Mouse (Mus musculus) ES-E14 (cell line): ENCODE data around the gene Npepps. TPM values are rescaled to one million over a fixed set of nuclear protein-coding genes. Genes with fewer than 3 reads are reported as not detected.
A peak's percentile ranks its signal among the peaks of the same experiment; 100 is the strongest.

Experiments
- DNase-seq: peaks from one replicate; pipeline ENCODE4 v3.0.0-alpha.2; 2013; ENCODE audit warnings: low read depth, low spot score
- H3K27ac ChIP-seq: 2 replicates; pipeline ENCODE4 v1.5.1; 2012; ENCODE audit warnings: low read depth, mild to moderate bottlenecking, low read length, moderate library complexity, mixed read lengths; ENCODE audit not compliant: poor library complexity, insufficient read depth, severe bottlenecking
- H3K36me3 ChIP-seq: 2 replicates; pipeline ENCODE4 v1.6.1; 2012; ENCODE audit warnings: mild to moderate bottlenecking, low read length, moderate library complexity, mixed read lengths; ENCODE audit not compliant: control insufficient read depth, poor library complexity, insufficient read depth, severe bottlenecking
- H3K4me1 ChIP-seq, 2 experiments: fragments of 150-350 bp in 1 of 2; sonication (generic) in 1 of 2; 2 replicates each; pipeline ENCODE4 v1.6.1; 2012; ENCODE audit warnings: low read length in 2 of 2, mild to moderate bottlenecking in 1 of 2, mixed read lengths in 1 of 2; ENCODE audit not compliant: control insufficient read depth in 2 of 2, insufficient read depth in 2 of 2, poor library complexity in 1 of 2
- H3K4me3 ChIP-seq, 2 experiments: fragments of 150-350 bp in 1 of 2; sonication (generic) in 1 of 2; 2 replicates each; pipeline ENCODE4 v1.5.1; 2012; ENCODE audit warnings: low read length in 2 of 2, low read depth in 1 of 2, mild to moderate bottlenecking in 1 of 2, mixed read lengths in 1 of 2; ENCODE audit not compliant: insufficient read depth in 1 of 2, poor library complexity in 1 of 2, severe bottlenecking in 1 of 2
- H3K9ac ChIP-seq: 2 replicates; pipeline ENCODE4 v1.6.1; 2012; ENCODE audit warnings: low read depth, mild to moderate bottlenecking, low read length, mixed read lengths; ENCODE audit not compliant: poor library complexity, insufficient read depth, severe bottlenecking
- H3K9me3 ChIP-seq: fragments of 150-350 bp; sonication (generic); 2 replicates; pipeline ENCODE4 v1.6.1; 2012; ENCODE audit warnings: low read depth, mild to moderate bottlenecking, low read length; ENCODE audit not compliant: control insufficient read depth, insufficient read depth
- CHD2 ChIP-seq: IDR thresholded peaks from 2 replicates; pipeline ENCODE4 v1.6.1; 2014; ENCODE audit warnings: mild to moderate bottlenecking, low read depth, low read length, inconsistent platforms
- HCFC1 ChIP-seq: IDR thresholded peaks from 2 replicates; pipeline ENCODE4 v1.6.1; 2012; ENCODE audit warnings: low read length, inconsistent platforms, borderline replicate concordance; ENCODE audit not compliant: insufficient read depth
- MAFK ChIP-seq: IDR thresholded peaks from 2 replicates; pipeline ENCODE4 v1.6.1; 2014; ENCODE audit warnings: mild to moderate bottlenecking, low read depth, low read length, inconsistent platforms; ENCODE audit not compliant: insufficient read depth
- ZC3H11A ChIP-seq: IDR thresholded peaks from 2 replicates; pipeline ENCODE4 v1.6.1; 2012; ENCODE audit warnings: low read depth, mild to moderate bottlenecking, inconsistent platforms, low read length, borderline replicate concordance
- ZNF384 ChIP-seq: IDR thresholded peaks from 2 replicates; pipeline ENCODE4 v1.6.1; 2012; ENCODE audit warnings: low read depth, low read length, inconsistent platforms
- in situ Hi-C, 2 experiments: fragments of 600-800 bp; cut with MboI; formaldehyde crosslinking; loops; one replicate each; pipeline ENCODE4 v1.15.1; 2025; ENCODE audit warnings: low sequenced_read_pairs in 2 of 2, inconsistent platforms in 1 of 2; ENCODE audit not compliant: unreplicated experiment in 2 of 2
- total RNA-seq: library from RNA; depleted of rRNA; stranded (reverse); fragments of 300-350 nt; gene quantifications from 2 replicates; pipeline ENCODE4 v1.2.3, GENCODE M21; 2012

Npepps gene
- total RNA-seq, 1 experiment: 86.1 TPM

GRCm38 (mm10) chr11:97199519-97199918, 80.9 kb downstream of the Npepps start:
- peaks cover 0 to 3% of the 10 kb centered on the region in 2 experiments; a peak in 1 of 4 replicates for H3K4me1 ChIP-seq

GRCm38 (mm10) chr11:97198601-97199000, 81.8 kb downstream of the Npepps start:
- DNase-seq: no peak
- Histone ChIP-seq H3K9me3 (no peaks in the 10 kb centered on the region), H3K9ac (no peak overlapping the region), H3K4me3 (no peak overlapping the region), H3K36me3 (no peaks in the 10 kb centered on the region), H3K27ac (no peak overlapping the region), H3K4me1 (peaks cover 0 to 3% of the 10 kb centered on the region in 2 experiments; a peak in 1 of 4 replicates)
- TF ChIP-seq HCFC1 (0 out of 2 replicates have a peak, but pooled peaks have one; percentile 12), ZC3H11A (no peak), ZNF384 (no peak), MAFK (no peak), CHD2 (no peak)
- in situ Hi-C loops: no loop called here

More at GRCm38 (mm10) chr11:97199519-97199918, 80.9 kb downstream of the Npepps start:
- Histone ChIP-seq H3K9ac (no peak overlapping the region), H3K9me3 (no peaks in the 10 kb centered on the region), H3K36me3 (no peaks in the 10 kb centered on the region), H3K27ac (no peak overlapping the region), H3K4me3 (no peak overlapping the region)
- no peak for DNase-seq
- TF ChIP-seq ZC3H11A: no peak
- no peak for TF ChIP-seq MAFK
- TF ChIP-seq HCFC1: no peak
- no peak for TF ChIP-seq CHD2
- no peak for TF ChIP-seq ZNF384
- in situ Hi-C loops: no loop called here

- in situ Hi-C loops: no loop called here
- H3K36me3 ChIP-seq: no peaks in the 10 kb centered on the region
- H3K4me1 ChIP-seq: peaks cover 2 to 5% of the 10 kb centered on the region in 2 experiments; a peak in 2 of 4 replicates
- H3K9ac ChIP-seq: peak overlapping the region; percentile 17; the same call in 1 of the 2 replicates
- no peak for TF ChIP-seq ZNF384
- TF ChIP-seq HCFC1: no peak
- TF ChIP-seq ZC3H11A: no peak
- TF ChIP-seq MAFK: no peak
- no peak for TF ChIP-seq CHD2
- H3K27ac ChIP-seq: peak overlapping the region; percentile 5; the same call in 1 of the 2 replicates
- H3K4me3 ChIP-seq: peak overlapping the region in 1 of 2 experiments; percentile 8; a peak in 2 of 4 replicates
- no peaks in the 10 kb centered on the region for H3K9me3 ChIP-seq
- no peak for DNase-seq
Observed at GRCm38 (mm10) chr11:97197021-97197420, 83.4 kb downstream of the Npepps start.

GRCm38 (mm10) chr11:97196541-97196940, 83.9 kb downstream of the Npepps start:
- H3K27ac ChIP-seq: no peak overlapping the region; the same call in 1 of the 2 replicates
- no peaks in the 10 kb centered on the region for H3K36me3 ChIP-seq
- peaks cover 2 to 7% of the 10 kb centered on the region in 2 experiments; a peak in 2 of 4 replicates for H3K4me1 ChIP-seq
- in situ Hi-C loops: no loop called here
- no peaks in the 10 kb centered on the region for H3K9me3 ChIP-seq
- peak overlapping the region; percentile 17; the same call in 1 of the 2 replicates for H3K9ac ChIP-seq
- peak overlapping the region in 1 of 2 experiments; percentile 8; a peak in 2 of 4 replicates for H3K4me3 ChIP-seq
- DNase-seq: no peak
- TF ChIP-seq ZNF384 (no peak), ZC3H11A (no peak), CHD2 (no peak)

- H3K27ac ChIP-seq: no peak overlapping the region; the same call in 1 of the 2 replicates
- H3K9ac ChIP-seq: no peak overlapping the region
- peaks cover 4 to 12% of the 10 kb centered on the region in 2 experiments; a peak in 2 of 4 replicates for H3K4me1 ChIP-seq
- in situ Hi-C loops: no loop called here
- no peak overlapping the region for H3K4me3 ChIP-seq
- H3K36me3 ChIP-seq: no peaks in the 10 kb centered on the region
- no peak for TF ChIP-seq MAFK
- 0 out of 2 replicates have a peak, but pooled peaks have one; percentile 41 for TF ChIP-seq ZNF384
- no peaks in the 10 kb centered on the region for H3K9me3 ChIP-seq
- DNase-seq: no peak
Observed at GRCm38 (mm10) chr11:97192621-97192951, 87.9 kb downstream of the Npepps start.
